Mouse (Mus musculus) cerebellum, adult 2 months (tissue): ENCODE measurements around the gene Ift57.

Experiments
- CTCF ChIP-seq: fragments of 200-500 bp; IDR thresholded peaks from 2 replicates; pipeline ENCODE4 v1.5.1; 2011; ENCODE audit warnings: low read depth, mild to moderate bottlenecking, control low read depth, low read length, moderate library complexity, borderline replicate concordance; ENCODE audit not compliant: insufficient read depth
- POLR2A ChIP-seq: fragments of 200-500 bp; IDR thresholded peaks from 2 replicates; pipeline ENCODE4 v1.6.1; 2011; ENCODE audit warnings: low read length, control low read depth, borderline replicate concordance; ENCODE audit not compliant: insufficient read depth

DNA sequence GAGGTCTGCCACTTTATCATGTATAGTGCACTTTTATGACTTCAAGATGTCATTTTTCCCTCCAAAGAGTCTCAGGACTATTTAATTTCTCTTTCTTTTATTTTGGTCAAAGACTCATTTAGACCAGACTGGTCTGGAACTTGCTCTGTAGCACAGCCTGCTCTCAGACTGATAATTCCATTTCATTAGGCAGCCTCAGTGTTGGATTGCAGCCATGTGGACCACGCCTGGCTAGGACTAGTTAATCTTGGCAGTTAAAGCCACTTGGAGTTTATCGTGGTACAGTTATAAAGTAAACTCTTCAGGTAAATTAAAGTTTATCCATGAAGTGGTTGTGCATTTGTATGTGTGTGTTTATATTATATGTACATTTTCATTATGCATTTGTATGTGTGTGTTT lies 27.7 kb downstream of the Ift57 start:
- TF ChIP-seq POLR2A (no peak), CTCF (no peak)
